Mouse (Mus musculus): ENCODE results near the gene Fam228a.

DNA sequence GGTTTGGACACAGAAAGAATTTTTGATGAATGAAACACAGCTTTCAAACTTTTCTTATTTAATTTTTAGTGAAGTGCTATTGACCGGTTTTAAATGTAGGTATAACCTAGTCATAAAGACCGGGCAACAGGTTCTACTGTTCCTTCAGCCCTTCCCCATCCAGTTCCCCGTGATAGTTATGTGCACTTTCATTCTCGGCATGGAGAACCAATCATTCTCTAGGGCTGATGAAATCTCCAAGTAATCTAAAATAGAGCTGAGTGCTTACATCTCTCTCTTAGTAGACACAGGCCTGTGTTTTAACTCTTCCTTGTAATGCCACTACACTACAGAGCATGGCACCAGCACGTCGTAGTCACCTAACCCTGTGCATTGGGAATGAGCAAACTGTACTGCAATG lies 39.5 kb upstream of the Fam228a start:
- TF ChIP-seq CTCF (IDR thresholded peaks at IDR 0.05; ENCODE audit: extremely low read depth, insufficient read length, insufficient replicate concordance, low read depth, low read length) (no peak), POLR2A (IDR thresholded peaks at IDR 0.05; ENCODE audit: low read depth, low read length) (no peak)

Data from small intestine, adult 2 months (tissue).